In genomic region chr11:75468410-75468809, GRCm38 (mm10) we compare ENCODE assay signal across 7 mouse cellular contexts. TPM values are rescaled to one million over a fixed set of nuclear protein-coding genes. Genes with fewer than 3 reads are reported as not detected.
DNase-seq lines count a peak whose midpoint lies in the region; ATAC-seq and TF ChIP-seq lines count a peak whose summit lies in the region.

No protein-coding gene starts in this region.

- H3K4me2 ChIP-seq in lung, embryonic 15.5 days = peak overlapping the region; percentile 94
- H3K4me2 ChIP-seq in forebrain, embryonic 12.5 days = peak overlapping the region; percentile 56
- H3K4me2 ChIP-seq in intestine, postnatal 0 days (replicated peaks; ENCODE audit: low read depth) = peak overlapping the region; percentile 82
- peak overlapping the region; percentile 45 for H3K4me2 ChIP-seq in neural tube, embryonic 14.5 days (ENCODE audit: low read depth, low read length)

- no peak for TF ChIP-seq CTCF in intestine, postnatal 0 days (IDR thresholded peaks at IDR 0.05; ENCODE audit: low read depth)

- no peaks in the 10 kb centered on the region for H3K9me3 ChIP-seq in lung, embryonic 15.5 days
- peaks cover 3% of the 10 kb centered on the region; the same call in 1 of the 2 replicates for H3K9me3 ChIP-seq in forebrain, embryonic 12.5 days
- no peaks in the 10 kb centered on the region for H3K9me3 ChIP-seq in intestine, postnatal 0 days (ENCODE audit: control insufficient read depth)
- H3K9me3 ChIP-seq in neural tube, embryonic 14.5 days (ENCODE audit: control insufficient read depth, low read length) = no peaks in the 10 kb centered on the region

- no peaks in the 10 kb centered on the region for H3K27me3 ChIP-seq in lung, embryonic 15.5 days
- H3K27me3 ChIP-seq in forebrain, embryonic 12.5 days = peaks cover 13% of the 10 kb centered on the region; the same call in 1 of the 2 replicates
- H3K27me3 ChIP-seq in intestine, postnatal 0 days (replicated peaks; ENCODE audit: control insufficient read depth, insufficient read depth, low read length) = no peaks in the 10 kb centered on the region
- no peaks in the 10 kb centered on the region for H3K27me3 ChIP-seq in neural tube, embryonic 14.5 days (ENCODE audit: control insufficient read depth, insufficient read depth, low read length)

- ATAC-seq in lung, embryonic 15.5 days (ENCODE audit: borderline replicate concordance, extremely low read depth, low FRiP score, low TSS enrichment) = no peak
- no peak for ATAC-seq in forebrain, embryonic 12.5 days (ENCODE audit: low FRiP score)
- no peak for ATAC-seq in intestine, postnatal 0 days
- no peak for ATAC-seq in neural tube, embryonic 14.5 days (ENCODE audit: low read depth)

- H3K9ac ChIP-seq in lung, embryonic 15.5 days = peak overlapping the region; percentile 61
- 0 out of 2 replicates have a peak overlapping the region, but pooled peaks have one; percentile 36 for H3K9ac ChIP-seq in forebrain, embryonic 12.5 days
- H3K9ac ChIP-seq in intestine, postnatal 0 days (ENCODE audit: low read depth, low read length) = peak overlapping the region; percentile 50
- peak overlapping the region; percentile 28; the same call in 1 of the 2 replicates for H3K9ac ChIP-seq in neural tube, embryonic 14.5 days (replicated peaks; ENCODE audit: low read depth, low read length)

- 0 out of 2 replicates have a peak overlapping the region, but pooled peaks have one; percentile 20 for H3K27ac ChIP-seq in lung, embryonic 15.5 days
- no peak overlapping the region for H3K27ac ChIP-seq in forebrain, embryonic 12.5 days
- no peak overlapping the region for H3K27ac ChIP-seq in intestine, postnatal 0 days (ENCODE audit: low read depth, low read length)
- H3K27ac ChIP-seq in neural tube, embryonic 14.5 days (ENCODE audit: low read depth, low read length) = no peak overlapping the region

- peaks cover 18% of the 10 kb centered on the region for H3K4me1 ChIP-seq in lung, embryonic 15.5 days
- peaks cover 7% of the 10 kb centered on the region for H3K4me1 ChIP-seq in forebrain, embryonic 12.5 days
- peaks cover 16% of the 10 kb centered on the region; the same call in 1 of the 2 replicates for H3K4me1 ChIP-seq in intestine, postnatal 0 days (replicated peaks; ENCODE audit: control insufficient read depth, insufficient read depth, low read length)
- no peaks in the 10 kb centered on the region for H3K4me1 ChIP-seq in neural tube, embryonic 14.5 days (ENCODE audit: control insufficient read depth, insufficient read depth, low read length)

- WGBS in lung, embryonic 15.5 days = 60% methylated on average over 7 of the region's 7 CpGs
- WGBS in forebrain, embryonic 12.5 days = 68% methylated on average over 7 of the region's 7 CpGs
- 63% methylated on average over 7 of the region's 7 CpGs for WGBS in intestine, postnatal 0 days
- WGBS in neural tube, embryonic 14.5 days = 75% methylated on average over 7 of the region's 7 CpGs

- peak overlapping the region; percentile 56 for H3K4me3 ChIP-seq in lung, embryonic 15.5 days
- peak overlapping the region; percentile 35 for H3K4me3 ChIP-seq in forebrain, embryonic 12.5 days (replicated peaks)
- H3K4me3 ChIP-seq in intestine, postnatal 0 days (ENCODE audit: low read depth, low read length) = peak overlapping the region; percentile 43
- H3K4me3 ChIP-seq in neural tube, embryonic 14.5 days (ENCODE audit: low read depth, low read length) = peak overlapping the region; percentile 21; the same call in 1 of the 2 replicates

- DNase-seq in lung, postnatal 10 days = no peak
- no peak for DNase-seq in urinary bladder, postnatal 10 days (ENCODE audit: low spot score)
- DNase-seq in B cell, adult 2 months = no peak

- peaks cover 8% of the 10 kb centered on the region for H3K36me3 ChIP-seq in lung, embryonic 15.5 days
- H3K36me3 ChIP-seq in forebrain, embryonic 12.5 days (replicated peaks) = peaks cover 9% of the 10 kb centered on the region; the same call in 1 of the 2 replicates
- peaks cover 19% of the 10 kb centered on the region for H3K36me3 ChIP-seq in intestine, postnatal 0 days (ENCODE audit: control insufficient read depth, insufficient read depth)
- 0 out of 2 replicates have a peak, but pooled peaks cover 6% of the 10 kb centered on the region for H3K36me3 ChIP-seq in neural tube, embryonic 14.5 days (ENCODE audit: control insufficient read depth, insufficient read depth, low read length)

RNA-seq across cellular contexts. Expression of gene Tlcd2, which starts 6.9 kb away (rescaled TPM):
- 15.9 and 18.0 TPM in 2 replicates for polyA plus RNA-seq in lung, embryonic 15.5 days (2015; fragmentation: Nextera tagmentation; extraction: Ambion mirVana)
- polyA plus RNA-seq in forebrain, embryonic 12.5 days (2016; fragmentation: Nextera tagmentation; extraction: Ambion mirVana) = 4.9 and 7.1 TPM in 2 replicates
- polyA plus RNA-seq in intestine, postnatal 0 days (2015; fragmentation: Nextera tagmentation; extraction: Ambion mirVana) = 52.7 and 53.9 TPM in 2 replicates
- 1.8 and 4.0 TPM in 2 replicates for polyA plus RNA-seq in neural tube, embryonic 14.5 days (2014; fragmentation: Nextera tagmentation; extraction: Ambion mirVana)

RNA-seq across cellular contexts. Expression of gene Wdr81, which starts 13.9 kb away (rescaled TPM):
- polyA plus RNA-seq in lung, embryonic 15.5 days (2015; fragmentation: Nextera tagmentation; extraction: Ambion mirVana) = 4.5 and 4.8 TPM in 2 replicates
- polyA plus RNA-seq in forebrain, embryonic 12.5 days (2016; fragmentation: Nextera tagmentation; extraction: Ambion mirVana) = 7.2 and 8.7 TPM in 2 replicates
- polyA plus RNA-seq in intestine, postnatal 0 days (2015; fragmentation: Nextera tagmentation; extraction: Ambion mirVana) = 8.8 and 9.9 TPM in 2 replicates
- 6.3 and 7.4 TPM in 2 replicates for polyA plus RNA-seq in neural tube, embryonic 14.5 days (2014; fragmentation: Nextera tagmentation; extraction: Ambion mirVana)

RNA-seq across cellular contexts. Expression of gene Prpf8, which starts 18.2 kb away (rescaled TPM):
- polyA plus RNA-seq in lung, embryonic 15.5 days (2015; fragmentation: Nextera tagmentation; extraction: Ambion mirVana) = 56.9 and 57.3 TPM in 2 replicates
- 87.9 and 92.6 TPM in 2 replicates for polyA plus RNA-seq in forebrain, embryonic 12.5 days (2016; fragmentation: Nextera tagmentation; extraction: Ambion mirVana)
- 15.4 and 15.5 TPM in 2 replicates for polyA plus RNA-seq in intestine, postnatal 0 days (2015; fragmentation: Nextera tagmentation; extraction: Ambion mirVana)
- 65.0 and 82.8 TPM in 2 replicates for polyA plus RNA-seq in neural tube, embryonic 14.5 days (2014; fragmentation: Nextera tagmentation; extraction: Ambion mirVana)

RNA-seq across cellular contexts. Expression of gene Serpinf2, which starts 29.0 kb away (rescaled TPM):
- polyA plus RNA-seq in lung, embryonic 15.5 days (2015; fragmentation: Nextera tagmentation; extraction: Ambion mirVana) = 0.89 and 4.3 TPM in 2 replicates
- polyA plus RNA-seq in forebrain, embryonic 12.5 days (2016; fragmentation: Nextera tagmentation; extraction: Ambion mirVana) = not detected in 2 replicates
- polyA plus RNA-seq in intestine, postnatal 0 days (2015; fragmentation: Nextera tagmentation; extraction: Ambion mirVana) = 2.7 and 4.0 TPM in 2 replicates
- 0.27 TPM in 2 replicates for polyA plus RNA-seq in neural tube, embryonic 14.5 days (2014; fragmentation: Nextera tagmentation; extraction: Ambion mirVana)

RNA-seq across cellular contexts. Expression of gene Rilp, which starts 41.5 kb away (rescaled TPM):
- 0.66 and 0.83 TPM in 2 replicates for polyA plus RNA-seq in lung, embryonic 15.5 days (2015; fragmentation: Nextera tagmentation; extraction: Ambion mirVana)
- 0.22 and 0.34 TPM in 2 replicates for polyA plus RNA-seq in forebrain, embryonic 12.5 days (2016; fragmentation: Nextera tagmentation; extraction: Ambion mirVana)
- 6.8 and 6.9 TPM in 2 replicates for polyA plus RNA-seq in intestine, postnatal 0 days (2015; fragmentation: Nextera tagmentation; extraction: Ambion mirVana)
- polyA plus RNA-seq in neural tube, embryonic 14.5 days (2014; fragmentation: Nextera tagmentation; extraction: Ambion mirVana) = 2.8 and 3.5 TPM in 2 replicates
